Mouse (Mus musculus) cerebellum, adult 9-11 months (tissue): Measurements from ENCODE around the gene 3830403N18Rik.
"Not testable (repeated sequence)": the region's sequence is repeated elsewhere in the genome, so short reads cannot be mapped to it uniquely, and the experiment has no call there.

Experiments used
- DNase-seq: peaks from one replicate; pipeline ENCODE4 v3.0.0; 2022

Gene 3830403N18Rik

GRCm38 (mm10) chrX:56136336-56136909 is at the start of gene 3830403N18Rik:
Gene 3830403N18Rik (plus strand): TSS chrX:56136572.
- not testable (repeated sequence) for DNase-seq

- DNase-seq, result no peak
Observed at GRCm38 (mm10) chrX:56151396-56151795, 15.0 kb downstream of the 3830403N18Rik start.

- DNase-seq, result not testable (repeated sequence)
Observed at GRCm38 (mm10) chrX:56186449-56186848, 50.1 kb downstream of the 3830403N18Rik start.
